Mouse (Mus musculus) spleen, postnatal 10 days (tissue): Measurements from ENCODE around the gene Sys1.

ENCODE experiments used
- DNase-seq, 2 experiments: peaks; one replicate each; pipeline ENCODE4 v3.0.0; 2021 to 2022; ENCODE audit warnings: low spot score in 2 of 2

The Sys1 gene

GRCm38 (mm10) chr2:164434681-164435080 is 22.1 kb upstream of the Sys1 start:
- DNase-seq, result no peak

- no peak for DNase-seq
These were observed 21.3 kb upstream of the Sys1 start for GRCm38 (mm10) chr2:164435216-164436090.

GRCm38 (mm10) chr2:164436215-164436913 is 20.4 kb upstream of the Sys1 start:
- DNase-seq, result no peak

GRCm38 (mm10) chr2:164436961-164437360 is 19.8 kb upstream of the Sys1 start:
- DNase-seq, result no peak

GRCm38 (mm10) chr2:164437710-164438109 is 19.1 kb upstream of the Sys1 start:
- DNase-seq, result no peak

- DNase-seq, result no peak
These were observed 18.5 kb upstream of the Sys1 start for GRCm38 (mm10) chr2:164438257-164438656.

GRCm38 (mm10) chr2:164439001-164439421 is 17.8 kb upstream of the Sys1 start:
- DNase-seq, result no peak

GRCm38 (mm10) chr2:164440314-164440713 is 16.4 kb upstream of the Sys1 start:
- DNase-seq, result no peak

- DNase-seq, result peak in 1 of 2 experiments; percentile 67
These were observed 15.6 kb upstream of the Sys1 start for GRCm38 (mm10) chr2:164441155-164441554.

GRCm38 (mm10) chr2:164441731-164442130 is 15.0 kb upstream of the Sys1 start:
- no peak for DNase-seq

- peak in 1 of 2 experiments; percentile 16 for DNase-seq
These were observed 14.3 kb upstream of the Sys1 start for GRCm38 (mm10) chr2:164442315-164443050.

- DNase-seq, result peak; percentile 54 to 77
These were observed 13.7 kb upstream of the Sys1 start for GRCm38 (mm10) chr2:164443051-164443437.

- no peak for DNase-seq
These were observed 13.2 kb upstream of the Sys1 start, which contains the start of gene Sdc4 for GRCm38 (mm10) chr2:164443460-164444000. Gene Sdc4, minus strand, starts transcription at chr2:164443887.

GRCm38 (mm10) chr2:164444701-164445100 is 12.1 kb upstream of the Sys1 start:
- no peak for DNase-seq

GRCm38 (mm10) chr2:164445399-164446085 is 11.2 kb upstream of the Sys1 start:
- no peak for DNase-seq

- DNase-seq, result no peak
These were observed 10.7 kb upstream of the Sys1 start for GRCm38 (mm10) chr2:164446086-164446469.

- no peak for DNase-seq
These were observed 8.6 kb upstream of the Sys1 start for GRCm38 (mm10) chr2:164448140-164448539.

GRCm38 (mm10) chr2:164448921-164449320 is 7.8 kb upstream of the Sys1 start:
- DNase-seq, result no peak

- no peak for DNase-seq
These were observed 7.3 kb upstream of the Sys1 start for GRCm38 (mm10) chr2:164449341-164450042.

GRCm38 (mm10) chr2:164452000-164452676 is 4.6 kb upstream of the Sys1 start:
- DNase-seq, result no peak
